Mouse (Mus musculus): ENCODE measurements around the gene Wnt6.

GRCm38 (mm10) chr1:74792831-74793660, 21.4 kb downstream of the Wnt6 start:
- TF ChIP-seq ZNF384 (IDR thresholded peaks at IDR 0.05; ENCODE audit: low read depth, low read length) (no peak), HCFC1 (IDR thresholded peaks at IDR 0.05; ENCODE audit: borderline replicate concordance, insufficient read depth, low read length) (no peak), CHD2 (IDR thresholded peaks at IDR 0.05; ENCODE audit: low read depth, low read length) (no peak), ZC3H11A (IDR thresholded peaks at IDR 0.05; ENCODE audit: borderline replicate concordance, low read depth, low read length) (no peak)

Data from ES-E14 (cell line).